Mouse (Mus musculus): ENCODE measurements around the gene Scn3a. TPM values are rescaled to one million over a fixed set of nuclear protein-coding genes. Genes with fewer than 3 reads are reported as not detected.

Gene Scn3a
- total and polyA plus RNA-seq, 3 experiments, result not detected

GRCm38 (mm10) chr2:65449126-65449828, 118.2 kb downstream of the Scn3a start:
- Histone ChIP-seq H3K36me3 (ENCODE audit: control insufficient read depth in 1 of 2, insufficient read depth in 2 of 2, low read length in 2 of 2) (no peaks in the 10 kb centered on the region), H3K4me3 (ENCODE audit: control insufficient read depth in 1 of 2, insufficient read depth in 1 of 2, low read depth in 2 of 2, low read length in 2 of 2) (no peak overlapping the region), H3K9ac (ENCODE audit: control insufficient read depth, low read depth, low read length, poor library complexity, severe bottlenecking) (no peak overlapping the region), H3K27me3 (ENCODE audit: control insufficient read depth in 1 of 2, insufficient read depth in 2 of 2, low read length in 2 of 2) (no peaks in the 10 kb centered on the region), H3K79me2 (ENCODE audit: control insufficient read depth, insufficient read depth, low read length, poor library complexity) (no peaks in the 10 kb centered on the region), H3K27ac (ENCODE audit: control insufficient read depth, low read depth, low read length) (no peak overlapping the region), H3K4me1 (ENCODE audit: control insufficient read depth in 1 of 2, insufficient read depth in 2 of 2, low read length in 2 of 2) (no peaks in the 10 kb centered on the region), H3K9me3 (replicated peaks; ENCODE audit: insufficient read depth, low read length) (no peaks in the 10 kb centered on the region)
- no peak for DNase-seq (ENCODE audit: low read depth, low spot score)
- TF ChIP-seq ETS1 (IDR thresholded peaks at IDR 0.05; ENCODE audit: low read depth, low read length) (no peak), ELF1 (IDR thresholded peaks at IDR 0.05; ENCODE audit: low read depth, low read length) (no peak), ZNF384 (IDR thresholded peaks at IDR 0.05; ENCODE audit: low read depth, low read length) (no peak), USF2 (IDR thresholded peaks at IDR 0.05; ENCODE audit: borderline replicate concordance in 1 of 2, insufficient read depth in 1 of 2, low read depth in 1 of 2, low read length in 2 of 2) (no peak), MAFK (IDR thresholded peaks at IDR 0.05; ENCODE audit: borderline replicate concordance, low read depth, low read length) (no peak), RAD21 (IDR thresholded peaks at IDR 0.05; ENCODE audit: low read depth, low read length) (no peak), GABPA (IDR thresholded peaks at IDR 0.05; ENCODE audit: low read depth, low read length) (no peak), NELFE (IDR thresholded peaks at IDR 0.05; ENCODE audit: low read depth, low read length) (no peak), RCOR1 (IDR thresholded peaks at IDR 0.05; ENCODE audit: low read depth, low read length) (no peak), MYB (IDR thresholded peaks at IDR 0.05; ENCODE audit: low read depth, low read length) (no peak), GATA1 (IDR thresholded peaks at IDR 0.05; ENCODE audit: low read depth, low read length) (no peak), POLR2AphosphoS2 (IDR thresholded peaks at IDR 0.05; ENCODE audit: low read length) (no peak), TAL1 (IDR thresholded peaks at IDR 0.05; ENCODE audit: low read length) (no peak), POLR2AphosphoS5 (IDR thresholded peaks at IDR 0.05; ENCODE audit: borderline replicate concordance, low read depth, low read length) (no peak), SIN3A (IDR thresholded peaks at IDR 0.05; ENCODE audit: low read length) (no peak), USF1 (IDR thresholded peaks at IDR 0.05; ENCODE audit: low read depth, low read length) (no peak), CTCF (IDR thresholded peaks at IDR 0.05 in 2 of 3, conservative IDR thresholded peaks at IDR 0.05 in 1 of 3; ENCODE audit: control insufficient read depth in 1 of 3, insufficient read depth in 1 of 3, low read depth in 2 of 3, low read length in 3 of 3, poor library complexity in 1 of 3, severe bottlenecking in 1 of 3) (no peak)

- Histone ChIP-seq H3K27me3 (ENCODE audit: control insufficient read depth in 1 of 2, insufficient read depth in 2 of 2, low read length in 2 of 2) (no peaks in the 10 kb centered on the region), H3K9ac (ENCODE audit: control insufficient read depth, low read depth, low read length, poor library complexity, severe bottlenecking) (no peak overlapping the region), H3K79me2 (ENCODE audit: control insufficient read depth, insufficient read depth, low read length, poor library complexity) (no peaks in the 10 kb centered on the region), H3K9me3 (replicated peaks; ENCODE audit: insufficient read depth, low read length) (no peaks in the 10 kb centered on the region), H3K4me1 (ENCODE audit: control insufficient read depth in 1 of 2, insufficient read depth in 2 of 2, low read length in 2 of 2) (no peaks in the 10 kb centered on the region), H3K27ac (ENCODE audit: control insufficient read depth, low read depth, low read length) (no peak overlapping the region), H3K4me3 (ENCODE audit: control insufficient read depth in 1 of 2, insufficient read depth in 1 of 2, low read depth in 2 of 2, low read length in 2 of 2) (no peak overlapping the region), H3K36me3 (ENCODE audit: control insufficient read depth in 1 of 2, insufficient read depth in 2 of 2, low read length in 2 of 2) (no peaks in the 10 kb centered on the region)
- DNase-seq (ENCODE audit: low read depth, low spot score), result no peak
- no peak for TF ChIP-seq USF1 (IDR thresholded peaks at IDR 0.05; ENCODE audit: low read depth, low read length)
- no peak for TF ChIP-seq GATA1 (IDR thresholded peaks at IDR 0.05; ENCODE audit: low read depth, low read length)
- no peak for TF ChIP-seq MYB (IDR thresholded peaks at IDR 0.05; ENCODE audit: low read depth, low read length)
- TF ChIP-seq MAFK (IDR thresholded peaks at IDR 0.05; ENCODE audit: borderline replicate concordance, low read depth, low read length), result no peak
- no peak for TF ChIP-seq ZNF384 (IDR thresholded peaks at IDR 0.05; ENCODE audit: low read depth, low read length)
- no peak for TF ChIP-seq ZKSCAN1 (IDR thresholded peaks at IDR 0.05; ENCODE audit: low read depth, low read length)
Measured at GRCm38 (mm10) chr2:65443082-65443481, 124.3 kb downstream of the Scn3a start.
